Mouse (Mus musculus) adrenal gland (tissue): ENCODE measurements around the gene Dhdh.
"Not testable (repeated sequence)": the region's sequence is repeated elsewhere in the genome, so short reads cannot be mapped to it uniquely, and the experiment has no call there.

ENCODE experiments used
- intact Hi-C: fragments of 180-260 bp; cut with DNase I; formaldehyde crosslinking; loops from one replicate; pipeline ENCODE4 v1.15.1; 2025

The Dhdh gene

DNA sequence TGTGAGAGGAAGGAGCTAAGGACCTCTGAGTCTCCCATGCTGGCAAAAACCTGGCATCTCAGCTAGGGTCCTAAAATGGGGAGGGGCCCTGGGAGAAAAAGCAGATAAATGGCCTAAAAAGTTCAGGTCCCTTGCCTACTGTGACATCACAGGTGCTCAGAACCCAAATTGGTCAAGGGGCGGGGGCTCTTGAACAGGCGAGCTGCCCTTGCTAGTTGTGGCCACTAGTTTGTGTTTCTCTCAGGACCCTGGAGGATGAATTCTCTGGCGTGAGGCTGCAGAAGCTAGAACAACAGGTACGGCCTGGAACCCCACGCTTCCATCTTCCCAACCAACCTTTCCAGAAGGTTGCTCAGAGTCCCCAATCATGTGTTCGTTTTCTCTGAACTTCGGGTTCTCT lies 25.8 kb upstream of the Dhdh start:
- intact Hi-C loops: no loop called here

DNA sequence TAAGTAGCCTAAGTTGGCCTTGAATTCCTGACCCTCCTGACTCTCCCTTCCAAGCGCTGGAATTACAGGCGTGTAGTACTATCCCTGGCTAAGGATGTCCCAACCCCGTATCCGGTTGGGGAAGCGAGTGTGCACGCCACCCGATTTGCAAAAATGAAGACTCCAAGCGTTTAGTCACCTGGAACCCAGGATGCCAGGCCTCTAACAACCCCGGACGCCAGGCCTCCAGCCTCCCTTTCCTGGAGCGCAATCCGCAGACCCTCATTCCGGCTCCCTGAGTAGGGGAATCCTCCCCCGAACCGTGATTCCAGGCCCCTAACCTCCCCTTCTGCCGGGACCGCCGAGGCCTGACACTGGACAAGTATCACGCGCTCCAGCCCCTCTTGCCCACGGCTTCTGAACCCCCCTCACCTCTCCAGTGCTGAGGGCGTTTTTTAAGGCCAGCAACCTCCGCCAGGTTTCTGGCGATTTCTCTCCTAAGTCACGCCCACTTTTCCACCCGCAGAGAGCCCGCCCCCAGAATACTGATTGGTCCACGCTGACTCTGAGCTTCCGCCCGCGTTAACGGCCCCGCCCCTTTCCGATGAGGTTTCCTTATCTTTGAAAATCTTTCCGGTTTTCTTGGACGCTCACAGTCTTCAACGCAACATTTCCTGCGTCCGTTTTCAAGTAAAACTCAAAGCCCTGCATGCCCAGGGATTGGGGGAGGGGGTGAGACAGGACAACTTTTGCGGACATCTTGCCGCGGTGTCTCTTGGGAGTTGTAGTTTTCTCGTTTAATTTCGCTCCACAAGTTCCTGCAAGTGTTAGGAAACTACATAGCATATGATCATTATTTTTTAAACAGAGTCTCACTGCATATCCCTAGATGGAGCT lies 21.5 kb upstream of the Dhdh start, which contains the start of gene Nucb1:
Gene Nucb1 (minus strand): TSS at position 495 of the 876 bp plus-strand sequence.
- intact Hi-C loops: no loop called here

DNA sequence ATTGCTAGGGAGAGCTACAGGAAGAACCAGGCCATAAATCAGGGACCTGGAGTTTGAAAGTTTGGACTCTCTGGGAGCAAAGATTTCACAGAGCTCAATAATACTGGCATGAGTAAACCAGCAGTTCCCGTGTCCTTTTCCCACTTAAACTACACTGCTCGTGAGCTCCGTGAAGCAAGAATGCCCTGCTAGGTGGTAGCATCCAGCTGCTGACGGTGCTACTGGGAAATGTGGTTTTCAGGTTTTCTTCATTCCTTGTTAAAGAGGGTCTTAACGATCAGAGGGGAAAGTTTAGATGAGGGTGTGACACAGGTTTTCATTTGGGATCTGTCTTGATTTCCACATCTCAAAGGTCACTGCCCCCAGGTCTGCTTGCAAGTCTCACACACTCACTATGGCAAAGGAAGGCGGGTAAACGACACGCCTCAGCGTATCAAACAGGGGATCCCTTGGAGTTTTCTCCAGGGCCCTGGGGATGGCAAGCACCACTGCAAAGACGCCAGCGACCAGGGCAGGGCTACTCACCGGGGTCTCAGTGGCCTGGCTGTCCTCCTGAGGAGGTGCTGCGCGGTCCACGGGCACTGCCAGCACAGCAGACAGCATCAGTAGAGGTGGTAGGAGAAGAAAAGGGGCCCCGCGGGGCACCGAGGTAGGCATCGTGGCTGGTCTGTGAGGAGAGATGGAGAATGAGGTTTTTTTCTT lies 20.7 kb upstream of the Dhdh start:
- intact Hi-C loops: no loop called here

DNA sequence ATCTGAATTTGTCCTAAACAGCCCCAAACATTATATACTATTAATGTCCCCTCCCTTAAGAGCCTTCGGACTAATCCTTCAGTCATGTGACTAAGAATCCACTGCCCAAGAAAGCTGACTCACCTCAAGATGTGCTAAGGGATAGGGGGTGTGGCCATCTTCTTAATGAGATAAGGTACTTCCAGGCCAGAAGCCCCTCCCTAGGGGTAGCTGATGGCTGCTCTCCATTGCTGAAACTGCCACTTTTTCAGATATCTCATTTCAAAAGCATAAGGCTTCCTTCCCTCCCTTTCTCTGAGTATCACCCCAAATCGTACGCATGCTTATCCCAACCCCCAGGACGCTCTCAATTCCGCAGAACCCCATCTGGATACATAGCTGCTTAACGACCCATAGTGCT lies 20.0 kb upstream of the Dhdh start:
- intact Hi-C loops: no loop called here

DNA sequence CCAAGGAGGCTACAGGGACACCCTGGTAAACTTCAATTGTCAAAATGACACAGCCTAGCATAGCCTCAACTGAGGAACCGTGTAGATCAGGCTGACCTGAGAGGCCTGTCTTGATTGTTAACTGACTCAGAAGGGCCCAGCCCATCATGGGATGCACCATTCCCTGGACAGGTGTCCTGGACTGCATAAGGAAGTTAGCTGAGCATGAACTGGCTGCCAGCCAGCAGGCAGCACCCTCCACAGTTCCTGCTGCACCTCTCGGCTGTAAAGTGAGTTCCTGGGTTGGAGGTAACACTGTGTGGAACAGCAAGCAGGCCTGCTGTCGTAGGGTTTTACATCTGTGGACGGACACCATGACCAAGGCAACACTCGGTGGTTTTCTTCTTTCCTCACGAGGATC lies 19.0 kb upstream of the Dhdh start:
- intact Hi-C loops: no loop called here

DNA sequence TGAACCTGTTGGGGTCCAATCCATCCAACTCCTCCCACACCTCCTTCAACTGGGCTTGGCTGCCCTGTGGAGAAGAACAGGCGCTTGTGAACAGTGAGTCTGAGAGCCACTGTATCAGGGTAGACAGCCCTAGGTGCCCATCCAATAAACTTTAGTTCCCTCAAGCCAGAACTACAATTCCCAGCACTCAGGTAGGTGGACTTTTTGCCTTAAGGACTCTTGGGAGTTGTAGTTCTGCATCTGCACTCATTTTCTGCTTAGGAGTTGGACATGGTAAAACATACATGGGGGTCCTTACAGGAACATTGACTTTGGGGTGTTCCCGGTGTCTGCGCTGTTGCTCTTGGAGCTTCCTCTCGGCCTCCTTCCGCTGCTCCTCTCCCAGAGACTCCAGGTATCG lies 9.8 kb upstream of the Dhdh start:
- intact Hi-C loops: no loop called here

DNA sequence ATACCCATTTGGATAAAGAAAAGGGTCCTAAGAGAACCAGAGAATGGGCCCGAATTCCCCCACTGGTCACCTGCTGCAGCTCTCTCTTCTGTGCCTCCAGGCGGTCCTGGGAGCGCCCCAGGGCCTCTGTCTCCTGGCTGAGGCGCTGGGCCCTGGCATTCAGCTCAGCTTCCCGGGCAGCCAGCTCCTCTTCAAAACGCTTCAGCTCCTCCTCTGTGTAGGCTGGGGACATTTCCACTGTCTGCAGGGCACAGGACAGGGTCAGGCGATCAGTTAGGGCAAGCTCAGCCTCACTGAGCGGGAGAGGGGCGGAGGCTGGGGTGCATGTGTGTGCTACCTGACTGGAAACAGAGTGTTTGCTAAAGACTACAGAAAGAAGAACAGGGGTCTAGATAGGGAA lies 5.9 kb upstream of the Dhdh start:
- intact Hi-C loops: no loop called here

DNA sequence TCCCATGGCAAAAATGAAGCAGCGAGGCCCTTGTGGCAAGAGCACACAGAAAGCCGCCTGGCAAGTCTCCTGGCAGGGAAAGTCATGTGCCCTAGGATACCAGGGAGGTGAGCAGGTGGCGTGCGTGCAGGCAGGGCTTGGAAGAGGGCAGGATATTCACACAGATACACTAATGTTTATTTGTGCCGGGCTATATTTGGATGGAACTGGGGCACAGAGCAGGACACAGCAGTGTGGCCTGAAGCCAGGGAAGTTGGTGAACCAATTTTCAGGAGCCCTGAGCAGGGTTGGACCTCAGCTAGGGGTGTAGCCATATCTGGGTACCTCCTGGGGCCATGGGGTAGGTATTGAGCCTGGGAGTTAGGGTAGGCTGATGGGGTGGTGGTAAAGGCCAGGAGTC lies 4.3 kb upstream of the Dhdh start:
- intact Hi-C loops: no loop called here

DNA sequence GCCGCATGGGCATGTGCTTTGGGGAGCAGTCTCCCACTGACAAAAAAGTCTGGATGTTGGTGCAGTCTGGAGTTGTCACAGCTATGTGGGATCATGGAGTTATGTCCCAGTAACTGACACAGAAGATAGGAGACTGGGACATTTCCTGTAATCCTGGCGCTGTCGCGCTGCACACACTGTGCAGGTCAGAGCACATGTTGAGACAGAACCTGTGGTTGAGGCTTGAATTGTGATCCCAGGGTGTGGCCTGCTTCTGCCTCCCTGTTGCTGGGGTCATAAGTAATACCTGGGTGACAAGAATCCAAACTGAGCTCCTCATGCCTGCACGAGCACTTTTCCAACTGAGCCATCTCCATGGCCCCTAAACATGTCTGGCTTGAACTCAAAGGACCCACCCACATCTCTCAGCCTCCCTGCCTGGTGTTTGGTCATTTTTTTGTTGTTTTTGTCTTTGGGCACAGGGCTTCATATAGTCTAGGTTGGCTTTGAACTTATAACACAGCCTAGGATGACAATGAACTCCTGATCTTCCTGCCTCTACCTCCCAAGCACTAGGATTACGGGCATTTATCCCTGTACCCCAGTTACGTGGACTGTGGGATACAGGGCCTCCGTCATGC lies 3.7 kb upstream of the Dhdh start:
- intact Hi-C loops: no loop called here

DNA sequence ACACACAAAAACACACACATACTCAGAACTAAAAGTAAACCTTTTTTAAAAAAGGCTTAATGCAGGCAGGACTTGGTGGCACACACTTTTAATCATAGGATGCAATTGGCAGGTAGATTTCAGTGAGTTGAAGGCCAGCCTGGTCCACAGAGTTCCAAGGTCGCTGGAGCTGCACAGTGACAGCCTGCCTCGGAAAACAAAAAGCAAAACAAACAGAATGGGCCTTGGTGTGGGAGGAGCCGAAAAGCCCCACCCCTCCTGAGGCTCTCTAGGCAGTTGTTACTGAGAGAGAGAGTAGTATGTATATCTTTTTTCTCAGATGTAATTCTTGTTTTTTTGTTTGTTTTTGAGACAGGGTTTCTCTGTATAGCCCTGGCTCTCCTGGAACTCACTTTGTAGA lies 2.7 kb upstream of the Dhdh start:
- intact Hi-C loops: no loop called here

DNA sequence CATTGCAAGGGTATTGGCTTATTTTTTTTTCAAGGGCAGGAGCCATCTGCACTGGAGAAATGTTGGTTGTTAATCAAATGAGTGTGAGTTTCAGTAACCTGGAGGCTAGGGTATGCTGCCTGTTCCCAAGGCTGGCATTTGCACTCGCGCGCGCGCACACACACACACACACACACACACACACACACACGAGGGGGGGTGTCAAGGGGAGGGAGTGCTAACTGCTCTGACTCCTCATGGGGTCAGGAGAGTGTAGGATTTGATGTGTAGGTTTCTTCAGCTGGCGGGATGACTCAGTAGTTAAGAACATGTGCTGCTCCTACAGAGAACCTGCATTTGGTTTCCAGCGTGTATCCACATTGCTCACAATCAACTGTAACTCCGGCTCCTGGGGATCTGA lies 2.2 kb upstream of the Dhdh start:
- intact Hi-C loops: no loop called here

DNA sequence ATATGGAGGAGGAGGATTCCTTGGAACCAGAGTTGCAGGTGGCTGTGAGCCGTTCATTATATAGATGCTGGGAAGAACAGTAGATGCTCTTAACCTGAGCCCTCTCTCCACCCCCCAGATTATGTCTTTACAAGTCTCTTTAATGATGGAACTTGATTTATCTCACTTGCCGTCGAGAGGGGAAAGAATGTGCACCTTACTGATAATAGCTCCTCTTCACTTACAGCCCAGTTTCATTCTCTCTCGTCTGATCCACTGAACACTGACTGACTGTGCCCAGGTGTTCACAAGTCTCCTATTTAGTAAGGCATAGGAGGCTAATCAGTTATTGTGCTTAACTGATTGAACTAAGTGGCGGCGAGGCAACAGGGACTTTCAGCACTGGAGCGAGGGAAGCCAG lies 973 bp upstream of the Dhdh start:
- intact Hi-C loops: no loop called here

DNA sequence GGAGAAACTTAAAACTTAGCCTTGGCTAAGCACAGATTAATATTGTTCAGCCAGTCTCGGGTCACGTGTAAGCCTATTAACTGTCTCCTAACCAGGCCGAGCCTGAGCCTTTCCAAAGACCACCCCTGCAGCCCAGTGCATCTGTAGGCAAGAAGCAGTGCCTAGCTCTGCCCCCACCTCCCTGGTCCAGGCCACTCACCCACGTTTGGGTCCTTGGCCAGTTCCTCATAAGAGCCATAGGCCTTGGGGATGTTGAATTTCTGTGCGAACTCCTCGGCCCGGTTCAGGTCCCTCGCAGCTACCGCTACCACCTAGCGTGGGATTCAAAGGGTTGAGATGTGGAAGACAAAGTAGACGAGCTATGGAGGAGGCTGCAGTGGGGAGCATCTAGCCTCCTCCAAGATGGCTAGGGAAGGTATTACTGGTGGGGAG lies 728 bp downstream of the Dhdh start:
- intact Hi-C loops: no loop called here

DNA sequence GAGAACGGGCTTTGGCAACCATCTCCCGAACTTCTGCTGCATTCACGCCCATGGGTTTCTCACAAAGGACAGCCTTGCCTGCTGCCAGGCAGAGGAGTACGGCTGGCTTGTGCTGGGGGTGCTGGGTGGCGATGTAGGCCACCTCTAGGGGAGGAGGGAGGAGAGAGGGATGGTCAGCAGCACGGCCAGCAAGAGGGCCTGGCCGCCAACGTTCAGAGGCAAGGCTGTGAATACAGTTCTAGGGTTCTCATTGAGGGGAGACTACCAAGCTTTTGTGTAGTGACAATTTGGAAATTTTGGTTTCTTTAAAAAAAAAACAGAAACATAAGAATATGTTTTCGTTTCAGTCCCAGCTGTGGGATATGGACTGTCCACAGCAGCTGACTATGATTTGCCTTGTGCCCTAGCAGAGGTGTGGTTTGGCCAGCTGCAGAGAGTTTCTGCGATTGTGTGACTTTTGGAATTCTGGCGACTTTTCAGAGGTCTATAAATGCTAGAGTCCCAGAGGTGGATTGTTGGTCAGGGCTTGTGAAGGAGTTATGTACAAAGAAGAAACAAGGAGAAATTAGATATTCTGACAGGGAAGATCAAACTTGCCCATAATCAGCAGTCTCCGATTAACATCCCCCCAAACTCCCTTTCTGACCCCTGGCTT lies 1.7 kb downstream of the Dhdh start, which contains the start of gene Gm45808:
Gene Gm45808 (minus strand): TSS at position 51 of the 655 bp plus-strand sequence.
- intact Hi-C loops: no loop called here

DNA sequence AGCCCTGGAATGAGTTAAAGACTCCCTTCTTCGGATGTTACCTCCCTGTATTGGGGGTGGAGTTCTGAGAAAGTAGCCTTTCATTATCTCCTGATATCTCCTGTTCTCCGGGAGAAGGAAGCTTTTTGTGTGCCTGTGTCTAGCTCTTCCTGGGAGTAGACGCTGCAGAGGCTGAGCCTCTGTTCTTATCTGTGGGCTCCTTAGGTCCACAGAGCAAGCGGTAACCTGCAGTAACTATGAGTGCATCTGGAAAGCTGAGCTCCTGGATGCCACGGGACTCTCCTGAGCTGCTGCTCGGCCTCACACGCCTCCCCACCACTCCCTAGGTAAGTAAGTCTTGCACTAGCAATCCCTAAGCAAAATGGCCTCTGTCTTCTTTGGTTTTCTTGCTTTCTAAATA lies 2.4 kb downstream of the Dhdh start:
- intact Hi-C loops: no loop called here

DNA sequence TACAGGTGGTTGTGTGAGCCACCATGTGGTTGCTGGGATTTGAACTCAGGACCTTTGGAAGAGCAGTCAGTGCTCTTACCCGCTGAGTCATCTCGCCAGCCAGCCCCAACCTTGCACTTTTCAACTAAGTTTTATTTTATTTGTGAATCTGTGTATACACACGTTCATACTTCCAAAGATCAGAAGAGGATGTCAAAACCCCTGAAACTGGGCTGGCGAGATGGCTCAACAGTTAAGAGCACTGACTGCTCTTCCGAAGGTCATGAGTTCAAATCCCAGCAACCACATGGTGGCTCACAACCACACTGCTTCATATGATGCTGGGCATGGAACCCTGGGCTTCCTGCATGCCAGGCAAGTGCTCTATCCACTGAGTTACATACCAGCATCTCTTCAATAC lies 3.6 kb downstream of the Dhdh start:
- intact Hi-C loops: not testable (repeated sequence)

DNA sequence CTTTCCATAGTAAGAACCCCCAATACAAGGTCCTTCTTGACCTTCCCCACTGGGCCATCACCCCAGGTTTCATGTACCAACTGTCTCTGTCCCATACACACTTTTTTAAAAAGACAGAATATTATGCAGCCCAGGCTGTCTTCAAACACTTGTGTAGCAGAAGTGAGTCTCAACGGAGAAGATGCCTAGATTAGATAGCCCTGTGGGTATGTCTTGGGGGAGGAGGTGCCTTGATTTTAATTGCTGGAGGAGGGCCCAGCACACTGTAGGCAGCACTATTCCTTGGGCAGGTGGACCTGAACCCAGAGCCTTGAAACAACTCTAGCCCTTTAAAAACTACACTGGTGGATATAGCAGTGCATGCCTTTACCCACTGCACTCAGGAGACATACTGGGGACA lies 6.4 kb downstream of the Dhdh start:
- intact Hi-C loops: no loop called here

DNA sequence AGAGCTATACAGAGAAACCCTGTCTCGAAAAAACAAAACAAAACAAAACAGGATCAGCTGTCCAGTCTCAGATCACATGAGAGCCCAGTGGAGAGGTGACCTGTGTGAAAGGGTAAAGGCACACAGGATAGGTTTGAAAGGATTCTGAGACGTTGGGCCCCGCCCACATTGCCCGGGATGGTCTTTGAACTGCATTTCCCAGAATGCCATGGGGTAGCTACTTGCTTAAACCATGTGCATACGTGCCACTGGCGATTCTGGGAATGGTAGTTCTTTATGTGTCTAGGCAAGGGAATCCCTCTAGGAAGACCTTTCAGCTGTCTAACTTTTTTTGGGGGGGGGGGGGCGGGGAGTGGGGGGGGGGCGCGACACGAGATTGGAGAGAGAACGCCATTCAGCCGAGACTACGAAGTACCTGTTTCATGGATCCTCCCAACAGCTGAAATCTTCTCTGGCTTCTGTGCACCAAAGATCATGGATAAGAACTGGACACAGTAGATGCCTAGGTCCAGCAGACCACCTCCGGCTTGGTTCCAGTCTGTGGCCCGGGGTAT lies 7.2 kb downstream of the Dhdh start, which contains the start of gene Tulp2:
Gene Tulp2 (plus strand): TSS at position 504 of the 554 bp plus-strand sequence.
- intact Hi-C loops: no loop called here

DNA sequence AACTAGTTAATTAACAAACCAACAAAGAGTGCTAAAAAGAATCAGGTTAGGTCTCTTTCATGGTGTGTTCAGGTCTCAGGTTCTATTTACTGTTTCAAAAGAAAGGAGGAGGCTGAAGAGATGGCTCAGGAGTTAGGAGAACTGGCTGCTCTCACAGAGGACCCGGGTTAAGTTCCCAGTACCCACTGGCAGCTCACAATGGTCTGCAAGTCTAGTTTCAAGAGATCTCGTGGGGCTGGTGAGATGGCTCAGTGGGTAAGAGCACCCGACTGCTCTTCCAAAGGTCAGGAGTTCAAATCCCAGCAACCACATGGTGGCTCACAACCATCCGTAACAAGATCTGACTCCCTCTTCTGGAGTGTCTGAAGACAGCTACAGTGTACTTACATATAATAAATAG lies 8.3 kb downstream of the Dhdh start:
- intact Hi-C loops: not testable (repeated sequence)

DNA sequence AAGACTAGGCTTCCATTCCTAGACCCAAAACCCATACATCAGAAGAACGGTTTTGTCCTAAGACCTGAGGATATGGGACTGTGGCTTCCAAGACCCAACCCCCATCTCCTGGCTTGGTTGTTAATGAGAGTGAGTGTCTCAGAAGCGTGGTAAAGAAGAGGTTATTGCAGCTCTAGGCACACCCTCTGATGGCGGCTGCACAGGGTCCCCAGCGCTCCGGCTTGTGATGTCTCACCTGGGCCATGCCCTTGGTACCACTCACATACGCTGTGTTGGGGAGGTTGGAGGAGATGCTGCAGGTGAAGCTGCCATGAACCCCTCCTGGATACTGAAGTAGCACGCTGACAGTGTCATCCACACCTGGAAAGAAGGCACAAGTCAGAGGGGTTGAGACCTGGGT lies 9.8 kb downstream of the Dhdh start:
- intact Hi-C loops: loop anchor here (5.0 kb wide), 1 partner anchor 49 kb away; the partner anchor contains the start of genes Plekha4 and Ppp1r15a

DNA sequence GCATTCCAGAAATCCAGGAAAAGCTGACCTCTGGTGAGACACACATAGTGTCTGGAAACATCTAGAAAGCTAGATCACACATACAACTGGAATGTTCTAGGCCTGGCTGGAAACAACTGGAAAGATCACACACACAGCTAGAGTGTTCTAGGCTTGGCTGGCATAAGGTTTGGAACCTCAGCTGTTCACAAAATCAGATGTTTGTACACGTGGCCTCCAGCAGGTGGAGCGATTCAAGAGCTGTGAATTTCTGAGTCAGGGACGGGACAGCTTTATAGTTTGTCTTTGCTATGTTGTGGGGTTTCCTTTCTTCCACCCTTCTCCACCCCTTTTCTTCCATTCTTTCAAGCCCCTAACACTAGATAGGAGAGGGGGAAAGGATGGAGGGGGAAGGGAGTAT lies 11.6 kb downstream of the Dhdh start:
- intact Hi-C loops: loop anchor here (5.0 kb wide), 1 partner anchor 50 kb away; the partner anchor contains the start of genes Plekha4 and Ppp1r15a
